Mouse (Mus musculus): ENCODE results near the gene Phxr2. TPM values are rescaled to one million over a fixed set of nuclear protein-coding genes. Genes with fewer than 3 reads are reported as not detected.

Gene Phxr2
- polyA plus RNA-seq, 1 experiment, result not detected

DNA sequence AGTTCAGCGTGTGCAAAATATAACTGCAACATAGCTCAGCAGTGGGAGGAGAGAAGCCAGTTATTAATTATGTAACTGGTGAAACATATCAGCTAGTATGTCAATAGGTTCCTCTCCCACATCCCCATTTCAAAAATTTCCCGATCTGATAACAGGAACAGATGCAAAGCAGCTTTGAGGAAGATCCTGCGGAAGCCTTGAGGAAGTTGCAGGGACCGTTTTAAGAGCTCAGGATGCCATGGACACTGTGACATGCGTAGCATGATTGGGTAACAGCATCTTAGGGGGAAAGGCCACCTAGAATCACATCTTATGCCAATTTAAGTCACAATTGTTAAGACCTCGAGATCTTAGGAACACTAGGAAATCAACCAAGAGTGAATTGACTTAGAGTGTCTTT, 36.2 kb downstream of the Phxr2 start:
- Histone ChIP-seq H3K4me2 (ENCODE audit: low read depth) (no peak overlapping the region), H3K79me2 (ENCODE audit: control insufficient read depth, insufficient read depth) (no peaks in the 10 kb centered on the region), H3K36me3 (ENCODE audit: control insufficient read depth, insufficient read depth) (no peaks in the 10 kb centered on the region), H3ac (ENCODE audit: control insufficient read depth, insufficient read length) (no peak overlapping the region), H3K4me3 (no peak overlapping the region), H3K27me3 (ENCODE audit: control insufficient read depth, insufficient read depth, insufficient read length) (no peaks in the 10 kb centered on the region)
- TF ChIP-seq POLR2A (IDR thresholded peaks at IDR 0.05; ENCODE audit: insufficient read length, low read depth), result no peak
- TF ChIP-seq USF1 (IDR thresholded peaks at IDR 0.05; ENCODE audit: low read depth), result no peak
- TF ChIP-seq TCF3 (IDR thresholded peaks at IDR 0.05; ENCODE audit: insufficient read length, low read depth), result no peak
- TF ChIP-seq MYOG (IDR thresholded peaks at IDR 0.05; ENCODE audit: control insufficient read depth in 1 of 3, insufficient read depth in 1 of 3, insufficient read length in 2 of 3, low read depth in 2 of 3), result no peak
- TF ChIP-seq POLR2AphosphoS2 (IDR thresholded peaks at IDR 0.05; ENCODE audit: insufficient read length, low read depth), result no peak
- no peak for TF ChIP-seq SRF (IDR thresholded peaks at IDR 0.05; ENCODE audit: control insufficient read depth, insufficient read length, low read depth)
- no peak for TF ChIP-seq E2F4 (IDR thresholded peaks at IDR 0.05; ENCODE audit: insufficient read depth)
- no peak for TF ChIP-seq CEBPB (IDR thresholded peaks at IDR 0.05; ENCODE audit: insufficient read depth, poor library complexity, severe bottlenecking)
- no peak for TF ChIP-seq REST (IDR thresholded peaks at IDR 0.05; ENCODE audit: insufficient read depth, insufficient read length)

DNA sequence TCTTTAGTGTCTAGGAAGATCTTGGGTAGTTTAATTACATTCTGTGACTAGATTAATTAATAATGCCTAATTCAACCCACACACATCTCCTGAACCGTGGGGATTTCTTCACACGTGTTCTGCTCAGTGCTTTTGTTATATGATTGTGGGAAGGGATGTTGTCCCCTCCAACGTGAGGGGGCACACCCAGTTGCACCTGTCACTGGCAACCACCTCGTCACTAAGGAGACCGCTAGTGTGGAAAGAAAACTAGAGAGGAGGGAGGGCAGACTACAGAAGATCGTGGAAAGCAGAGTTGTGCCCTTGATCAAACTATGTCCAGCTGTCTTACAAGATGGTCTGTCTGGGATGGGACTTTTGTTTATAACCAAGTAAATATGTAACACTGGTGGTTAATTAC, 40.1 kb downstream of the Phxr2 start:
- TF ChIP-seq MYOD1 (IDR thresholded peaks at IDR 0.05; ENCODE audit: control insufficient read depth in 1 of 3, insufficient read length in 2 of 3, low read depth in 2 of 3), result peak in 2 of 3 experiments; percentile 51 to 82
- peak in 1 of 3 experiments; percentile 57 for TF ChIP-seq MYOG (IDR thresholded peaks at IDR 0.05; ENCODE audit: control insufficient read depth in 1 of 3, insufficient read depth in 1 of 3, insufficient read length in 2 of 3, low read depth in 2 of 3)
- TF ChIP-seq TCF12 (IDR thresholded peaks at IDR 0.05; ENCODE audit: insufficient read depth, poor library complexity, severe bottlenecking), result no peak
- TF ChIP-seq POLR2AphosphoS2 (IDR thresholded peaks at IDR 0.05; ENCODE audit: insufficient read length, low read depth), result no peak
- no peak for TF ChIP-seq REST (IDR thresholded peaks at IDR 0.05; ENCODE audit: insufficient read depth, insufficient read length)
- Histone ChIP-seq H3K79me2 (ENCODE audit: control insufficient read depth, insufficient read depth) (no peaks in the 10 kb centered on the region), H3K4me3 (no peak overlapping the region), H3K36me3 (ENCODE audit: control insufficient read depth, insufficient read depth) (no peaks in the 10 kb centered on the region), H3K4me2 (ENCODE audit: low read depth) (no peak overlapping the region), H3K27me3 (ENCODE audit: control insufficient read depth, insufficient read depth, insufficient read length) (no peaks in the 10 kb centered on the region), H3ac (ENCODE audit: control insufficient read depth, insufficient read length) (no peak overlapping the region)

DNA sequence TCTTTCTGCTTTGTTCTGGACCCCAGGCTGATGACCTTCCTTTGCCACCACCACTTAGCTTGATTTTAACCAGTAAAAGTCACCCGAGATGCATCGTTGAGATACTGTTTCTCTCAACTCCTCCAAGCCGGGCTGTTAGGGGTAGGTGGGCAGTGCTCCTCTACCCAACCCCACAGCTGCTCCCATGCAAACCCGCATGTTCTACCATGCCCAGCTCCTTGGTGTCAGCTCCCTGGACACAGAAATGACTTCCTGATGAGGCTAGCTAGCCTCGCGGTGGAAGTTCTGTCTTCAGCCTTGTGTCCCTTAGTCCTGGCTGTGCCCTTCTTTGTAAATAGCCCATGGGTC, 40.9 kb downstream of the Phxr2 start:
- no peak for TF ChIP-seq TCF12 (IDR thresholded peaks at IDR 0.05; ENCODE audit: insufficient read depth, poor library complexity, severe bottlenecking)
- no peak for TF ChIP-seq REST (IDR thresholded peaks at IDR 0.05; ENCODE audit: insufficient read depth, insufficient read length)
- no peak for TF ChIP-seq POLR2A (IDR thresholded peaks at IDR 0.05; ENCODE audit: insufficient read length, low read depth)
- no peak for TF ChIP-seq MYOG (IDR thresholded peaks at IDR 0.05; ENCODE audit: control insufficient read depth in 1 of 3, insufficient read depth in 1 of 3, insufficient read length in 2 of 3, low read depth in 2 of 3)
- H3K27me3 ChIP-seq (ENCODE audit: control insufficient read depth, insufficient read depth, insufficient read length), result no peaks in the 10 kb centered on the region

DNA sequence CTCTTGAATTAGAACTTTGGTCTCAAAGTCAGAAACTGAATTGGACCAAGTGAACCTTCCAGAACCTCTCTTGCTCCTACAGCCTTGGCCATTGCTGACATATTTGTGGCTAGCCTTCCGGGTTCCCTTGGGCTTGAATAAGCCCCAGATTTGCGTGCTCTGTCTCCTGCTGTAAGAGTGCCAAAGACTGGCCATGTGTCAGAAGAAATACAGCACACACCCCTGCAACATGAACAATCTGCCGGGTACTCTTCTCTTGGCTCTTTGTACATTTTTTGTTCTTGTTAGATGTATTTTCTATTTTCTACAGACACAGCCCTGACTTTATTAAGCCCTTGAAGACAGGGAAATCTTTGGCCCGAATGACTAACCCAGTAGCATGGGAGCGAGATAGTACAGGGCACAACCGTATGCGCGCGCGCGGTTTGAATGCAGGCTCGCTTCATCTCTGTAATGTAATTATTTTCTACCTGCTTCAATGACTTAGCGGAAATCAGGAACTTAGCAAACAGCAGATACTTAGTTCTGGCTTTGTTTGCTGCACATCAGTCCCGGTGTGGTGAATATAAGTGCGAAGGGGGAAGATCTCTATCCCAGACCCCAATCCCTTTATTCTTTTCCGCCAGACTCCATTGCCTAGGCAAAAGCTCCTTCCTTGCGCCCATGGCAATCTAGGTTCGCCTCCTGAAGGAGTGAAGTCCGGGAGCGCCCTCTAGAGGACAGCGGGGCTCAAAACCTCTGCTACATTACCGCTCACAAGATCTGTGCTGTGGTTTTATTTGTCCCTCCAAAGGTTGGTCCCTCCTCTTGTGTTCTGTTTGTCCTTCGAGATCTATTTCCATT, 41.5 kb downstream of the Phxr2 start:
- TF ChIP-seq REST (IDR thresholded peaks at IDR 0.05; ENCODE audit: insufficient read depth, insufficient read length) (no peak), MYOD1 (IDR thresholded peaks at IDR 0.05; ENCODE audit: control insufficient read depth in 1 of 3, insufficient read length in 2 of 3, low read depth in 2 of 3) (no peak), MAX (IDR thresholded peaks at IDR 0.05; ENCODE audit: low read depth) (no peak), POLR2A (IDR thresholded peaks at IDR 0.05; ENCODE audit: insufficient read length, low read depth) (no peak), USF1 (IDR thresholded peaks at IDR 0.05; ENCODE audit: low read depth) (no peak), POLR2AphosphoS2 (IDR thresholded peaks at IDR 0.05; ENCODE audit: insufficient read length, low read depth) (no peak), MYOG (IDR thresholded peaks at IDR 0.05; ENCODE audit: control insufficient read depth in 1 of 3, insufficient read depth in 1 of 3, insufficient read length in 2 of 3, low read depth in 2 of 3) (no peak), E2F4 (IDR thresholded peaks at IDR 0.05; ENCODE audit: insufficient read depth) (no peak), TCF12 (IDR thresholded peaks at IDR 0.05; ENCODE audit: insufficient read depth, poor library complexity, severe bottlenecking) (no peak), TCF3 (IDR thresholded peaks at IDR 0.05; ENCODE audit: insufficient read length, low read depth) (no peak), SRF (IDR thresholded peaks at IDR 0.05; ENCODE audit: control insufficient read depth, insufficient read length, low read depth) (no peak), CEBPB (IDR thresholded peaks at IDR 0.05; ENCODE audit: insufficient read depth, poor library complexity, severe bottlenecking) (no peak)
- Histone ChIP-seq H3K36me3 (ENCODE audit: control insufficient read depth, insufficient read depth) (no peaks in the 10 kb centered on the region), H3K4me3 (no peak overlapping the region), H3K27me3 (ENCODE audit: control insufficient read depth, insufficient read depth, insufficient read length) (no peaks in the 10 kb centered on the region), H3ac (ENCODE audit: control insufficient read depth, insufficient read length) (no peak overlapping the region), H3K79me2 (ENCODE audit: control insufficient read depth, insufficient read depth) (no peaks in the 10 kb centered on the region), H3K4me2 (ENCODE audit: low read depth) (peak overlapping the region; percentile 38)

More for the DNA sequence above, 40.9 kb downstream of the Phxr2 start:
- no peaks in the 10 kb centered on the region for H3K79me2 ChIP-seq (ENCODE audit: control insufficient read depth, insufficient read depth)
- no peak overlapping the region for H3K4me2 ChIP-seq (ENCODE audit: low read depth)
- no peak overlapping the region for H3ac ChIP-seq (ENCODE audit: control insufficient read depth, insufficient read length)
- no peaks in the 10 kb centered on the region for H3K36me3 ChIP-seq (ENCODE audit: control insufficient read depth, insufficient read depth)
- H3K4me3 ChIP-seq, result no peak overlapping the region

DNA sequence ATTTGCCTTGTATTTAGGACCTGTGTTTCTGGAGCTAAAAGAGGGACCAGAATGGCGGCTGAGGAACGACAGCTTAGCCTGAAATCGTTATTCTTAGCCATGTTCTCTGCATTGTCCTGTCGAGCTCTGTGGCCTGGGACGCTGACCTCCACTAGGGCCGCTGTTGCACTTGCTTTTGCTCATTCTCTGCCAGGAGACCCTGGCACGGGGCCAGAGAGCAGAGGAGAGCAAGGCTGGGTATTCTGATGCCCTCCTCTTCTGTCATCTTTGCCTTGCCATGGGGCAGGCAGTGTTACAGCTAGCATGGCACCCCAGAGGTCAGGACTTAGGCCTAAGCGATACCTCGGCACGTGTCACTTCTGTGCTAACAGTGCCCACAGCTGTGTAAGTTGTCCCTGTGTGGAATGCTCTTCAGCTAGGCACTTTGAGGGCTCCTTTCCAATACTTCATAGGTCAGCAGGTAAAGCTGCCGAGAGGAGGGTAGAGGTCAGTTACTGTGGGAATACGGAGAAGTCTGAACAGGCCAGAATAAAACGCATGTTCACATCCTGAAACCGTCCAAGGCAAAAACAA, 42.6 kb downstream of the Phxr2 start:
- TF ChIP-seq MYOD1 (IDR thresholded peaks at IDR 0.05; ENCODE audit: control insufficient read depth in 1 of 3, insufficient read length in 2 of 3, low read depth in 2 of 3), result no peak
- TF ChIP-seq REST (IDR thresholded peaks at IDR 0.05; ENCODE audit: insufficient read depth, insufficient read length), result no peak
- TF ChIP-seq CEBPB (IDR thresholded peaks at IDR 0.05; ENCODE audit: insufficient read depth, poor library complexity, severe bottlenecking), result no peak
- TF ChIP-seq MYOG (IDR thresholded peaks at IDR 0.05; ENCODE audit: control insufficient read depth in 1 of 3, insufficient read depth in 1 of 3, insufficient read length in 2 of 3, low read depth in 2 of 3), result no peak
- H3K36me3 ChIP-seq (ENCODE audit: control insufficient read depth, insufficient read depth), result no peaks in the 10 kb centered on the region
- H3K4me2 ChIP-seq (ENCODE audit: low read depth), result no peak overlapping the region
- H3K4me3 ChIP-seq, result no peak overlapping the region
- H3K79me2 ChIP-seq (ENCODE audit: control insufficient read depth, insufficient read depth), result no peaks in the 10 kb centered on the region
- no peaks in the 10 kb centered on the region for H3K27me3 ChIP-seq (ENCODE audit: control insufficient read depth, insufficient read depth, insufficient read length)
- H3ac ChIP-seq (ENCODE audit: control insufficient read depth, insufficient read length), result no peak overlapping the region
